Mouse (Mus musculus) thymus, adult 2 months (tissue): ENCODE data around the gene Ppa2.

ENCODE experiments used
- CTCF ChIP-seq: fragments of 200-500 bp; IDR thresholded peaks from 2 replicates; pipeline ENCODE4 v1.5.1; 2012; ENCODE audit warnings: mild to moderate bottlenecking, control low read depth, low read length, moderate library complexity, borderline replicate concordance; ENCODE audit not compliant: control insufficient read depth, poor library complexity, insufficient read depth; ENCODE audit errors: extremely low read depth
- POLR2A ChIP-seq: fragments of 200-500 bp; IDR thresholded peaks from 2 replicates; pipeline ENCODE4 v1.6.1; 2012; ENCODE audit warnings: mild to moderate bottlenecking, low read length, control low read depth, moderate library complexity; ENCODE audit not compliant: control insufficient read depth, poor library complexity, insufficient read depth; ENCODE audit errors: extremely low read depth

DNA sequence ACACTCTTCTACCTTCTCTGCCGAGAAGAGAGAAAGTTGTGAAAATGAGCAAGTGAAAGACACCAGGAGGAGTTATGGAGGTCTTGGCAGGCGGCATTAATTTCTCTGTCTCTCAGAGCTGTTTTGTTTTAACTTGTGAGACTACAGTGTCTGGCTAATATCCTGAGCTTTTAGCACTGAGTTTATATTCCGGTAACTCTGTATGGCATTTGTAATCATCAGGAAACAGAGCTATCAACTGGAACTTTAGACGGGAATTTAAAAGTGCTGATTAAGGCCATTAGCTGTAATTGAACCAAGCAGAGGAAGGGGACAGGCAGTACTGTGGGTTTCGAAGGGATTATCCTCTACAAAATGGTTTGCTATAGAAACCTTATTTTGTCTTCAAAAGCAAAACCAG is 25.3 kb upstream of the Ppa2 start:
- TF ChIP-seq CTCF (no peak), POLR2A (no peak)
